Mouse (Mus musculus): ENCODE results near the gene Rpl23. TPM values are rescaled to one million over a fixed set of nuclear protein-coding genes. Genes with fewer than 3 reads are reported as not detected.

The Rpl23 gene
- total and polyA plus RNA-seq, 3 experiments: 921 to 2,072 TPM; not detected in 1

DNA sequence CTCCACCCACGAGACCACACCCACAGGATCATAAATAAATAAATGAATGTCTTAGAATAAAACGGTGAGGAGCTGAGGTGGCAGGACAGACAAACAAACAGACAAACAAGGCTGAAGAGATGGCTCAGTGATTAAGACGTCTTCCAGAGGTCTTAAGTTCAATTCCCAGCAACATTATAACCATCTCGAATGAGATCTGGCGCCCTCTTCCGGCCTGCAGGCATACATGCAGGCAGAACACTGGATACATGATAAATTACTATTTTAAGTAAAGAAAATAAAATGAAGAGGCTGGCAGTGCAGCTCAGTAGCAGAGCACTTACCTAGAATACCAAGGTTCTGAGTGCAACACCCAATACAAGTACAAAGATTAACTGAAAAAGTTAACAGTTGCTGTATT lies 43.5 kb downstream of the Rpl23 start:
- H3K79me2 ChIP-seq (ENCODE audit: control insufficient read depth, insufficient read depth, low read length, poor library complexity): peaks cover 40% of the 10 kb centered on the region
- no peak overlapping the region for H3K27ac ChIP-seq (ENCODE audit: control insufficient read depth, low read depth, low read length)
- DNase-seq (ENCODE audit: low read depth, low spot score): peak; percentile 82
- no peak overlapping the region for H3K9ac ChIP-seq (ENCODE audit: control insufficient read depth, low read depth, low read length, poor library complexity, severe bottlenecking)
- H3K36me3 ChIP-seq (ENCODE audit: control insufficient read depth in 1 of 2, insufficient read depth in 2 of 2, low read length in 2 of 2): 0 out of 4 replicates have a peak, but pooled peaks cover 0 to 2% of the 10 kb centered on the region in 2 experiments
- TF ChIP-seq MAZ (IDR thresholded peaks at IDR 0.05; ENCODE audit: low read depth, low read length) (no peak), USF2 (IDR thresholded peaks at IDR 0.05; ENCODE audit: borderline replicate concordance in 1 of 2, insufficient read depth in 1 of 2, low read depth in 1 of 2, low read length in 2 of 2) (no peak), RAD21 (IDR thresholded peaks at IDR 0.05; ENCODE audit: low read depth, low read length) (peak; percentile 19), SMC3 (IDR thresholded peaks at IDR 0.05; ENCODE audit: low read depth, low read length) (peak; percentile 41), ZNF384 (IDR thresholded peaks at IDR 0.05; ENCODE audit: low read depth, low read length) (no peak), ELF1 (IDR thresholded peaks at IDR 0.05; ENCODE audit: low read depth, low read length) (no peak), CTCF (IDR thresholded peaks at IDR 0.05 in 2 of 3, conservative IDR thresholded peaks at IDR 0.05 in 1 of 3; ENCODE audit: control insufficient read depth in 1 of 3, insufficient read depth in 1 of 3, low read depth in 2 of 3, low read length in 3 of 3, poor library complexity in 1 of 3, severe bottlenecking in 1 of 3) (peak; percentile 67 to 81 (median 80)), HCFC1 (IDR thresholded peaks at IDR 0.05; ENCODE audit: low read depth, low read length) (0 out of 2 replicates have a peak, but pooled peaks have one; percentile 22), SIN3A (IDR thresholded peaks at IDR 0.05; ENCODE audit: low read length) (peak; percentile 32; the same call in 1 of the 2 replicates), ETS1 (IDR thresholded peaks at IDR 0.05; ENCODE audit: low read depth, low read length) (no peak), NRF1 (IDR thresholded peaks at IDR 0.05; ENCODE audit: insufficient read depth, low read depth, low read length, poor library complexity, severe bottlenecking) (no peak)
- H3K27me3 ChIP-seq (ENCODE audit: control insufficient read depth in 1 of 2, insufficient read depth in 2 of 2, low read length in 2 of 2): no peaks in the 10 kb centered on the region
- H3K9me3 ChIP-seq (replicated peaks; ENCODE audit: insufficient read depth, low read length): no peaks in the 10 kb centered on the region
- no peak overlapping the region for H3K4me3 ChIP-seq (ENCODE audit: control insufficient read depth in 1 of 2, insufficient read depth in 1 of 2, low read depth in 2 of 2, low read length in 2 of 2)
- peaks cover 0 to 7% of the 10 kb centered on the region in 2 experiments; a peak in 1 of 4 replicates for H3K4me1 ChIP-seq (ENCODE audit: control insufficient read depth in 1 of 2, insufficient read depth in 2 of 2, low read length in 2 of 2)

DNA sequence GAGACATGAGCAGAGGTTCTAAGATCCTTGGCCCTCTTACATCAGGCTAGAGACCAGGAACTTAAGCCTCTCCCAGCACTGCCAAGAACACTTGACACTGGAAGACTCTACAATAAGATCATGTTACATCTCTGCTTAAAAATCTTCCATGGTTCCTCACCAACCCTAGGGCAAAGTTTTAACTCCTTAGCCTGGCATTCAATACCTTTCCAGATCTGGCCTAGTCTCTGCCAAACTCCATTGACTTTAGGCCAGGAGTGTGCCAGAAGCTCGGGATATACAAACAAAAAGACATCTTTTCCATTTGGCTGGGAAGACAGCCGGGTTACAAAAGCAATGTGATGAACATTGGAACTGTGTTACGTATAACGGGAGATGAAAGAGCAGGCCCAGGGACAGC lies 44.6 kb downstream of the Rpl23 start:
- H3K9me3 ChIP-seq (replicated peaks; ENCODE audit: insufficient read depth, low read length): no peaks in the 10 kb centered on the region
- peaks cover 30% of the 10 kb centered on the region for H3K79me2 ChIP-seq (ENCODE audit: control insufficient read depth, insufficient read depth, low read length, poor library complexity)
- H3K4me1 ChIP-seq (ENCODE audit: control insufficient read depth in 1 of 2, insufficient read depth in 2 of 2, low read length in 2 of 2): no peaks in the 10 kb centered on the region
- H3K27ac ChIP-seq (ENCODE audit: control insufficient read depth, low read depth, low read length): no peak overlapping the region
- no peak overlapping the region for H3K9ac ChIP-seq (ENCODE audit: control insufficient read depth, low read depth, low read length, poor library complexity, severe bottlenecking)
- H3K27me3 ChIP-seq (ENCODE audit: control insufficient read depth in 1 of 2, insufficient read depth in 2 of 2, low read length in 2 of 2): no peaks in the 10 kb centered on the region
- no peak overlapping the region for H3K4me3 ChIP-seq (ENCODE audit: control insufficient read depth in 1 of 2, insufficient read depth in 1 of 2, low read depth in 2 of 2, low read length in 2 of 2)
- TF ChIP-seq CTCF (IDR thresholded peaks at IDR 0.05 in 2 of 3, conservative IDR thresholded peaks at IDR 0.05 in 1 of 3; ENCODE audit: control insufficient read depth in 1 of 3, insufficient read depth in 1 of 3, low read depth in 2 of 3, low read length in 3 of 3, poor library complexity in 1 of 3, severe bottlenecking in 1 of 3): no peak
- no peak for TF ChIP-seq MYC (IDR thresholded peaks at IDR 0.05; ENCODE audit: low read depth, low read length)
- TF ChIP-seq MAZ (IDR thresholded peaks at IDR 0.05; ENCODE audit: low read depth, low read length): no peak
- no peak for TF ChIP-seq UBTF (IDR thresholded peaks at IDR 0.05; ENCODE audit: borderline replicate concordance, insufficient read depth, low read depth, low read length)
- no peaks in the 10 kb centered on the region for H3K36me3 ChIP-seq (ENCODE audit: control insufficient read depth in 1 of 2, insufficient read depth in 2 of 2, low read length in 2 of 2)
- DNase-seq (ENCODE audit: low read depth, low spot score): no peak

DNA sequence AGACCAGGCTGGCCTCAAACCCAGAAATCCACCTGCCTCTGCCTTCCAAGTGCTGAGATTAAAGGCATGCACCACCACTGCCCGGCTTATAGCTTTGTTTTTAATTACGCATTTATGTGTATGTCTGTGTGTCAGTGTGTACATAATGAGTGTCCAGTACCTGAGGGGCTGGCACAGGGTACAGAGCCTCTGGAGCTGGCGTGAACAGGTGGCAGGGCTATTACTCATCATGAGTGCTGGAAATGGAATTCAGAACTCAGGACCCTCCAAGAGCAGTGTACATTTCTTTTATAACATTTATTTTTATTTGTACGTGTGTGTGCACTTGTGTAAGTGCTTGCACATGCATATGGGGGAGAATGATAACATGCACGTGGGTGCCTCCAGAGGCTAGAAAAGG lies 45.6 kb downstream of the Rpl23 start:
- DNase-seq (ENCODE audit: low read depth, low spot score): no peak
- no peak overlapping the region for H3K4me3 ChIP-seq (ENCODE audit: control insufficient read depth in 1 of 2, insufficient read depth in 1 of 2, low read depth in 2 of 2, low read length in 2 of 2)
- peaks cover 23% of the 10 kb centered on the region for H3K79me2 ChIP-seq (ENCODE audit: control insufficient read depth, insufficient read depth, low read length, poor library complexity)
- H3K4me1 ChIP-seq (ENCODE audit: control insufficient read depth in 1 of 2, insufficient read depth in 2 of 2, low read length in 2 of 2): no peaks in the 10 kb centered on the region
- no peaks in the 10 kb centered on the region for H3K27me3 ChIP-seq (ENCODE audit: control insufficient read depth in 1 of 2, insufficient read depth in 2 of 2, low read length in 2 of 2)
- H3K27ac ChIP-seq (ENCODE audit: control insufficient read depth, low read depth, low read length): no peak overlapping the region
- H3K9me3 ChIP-seq (replicated peaks; ENCODE audit: insufficient read depth, low read length): no peaks in the 10 kb centered on the region
- H3K9ac ChIP-seq (ENCODE audit: control insufficient read depth, low read depth, low read length, poor library complexity, severe bottlenecking): no peak overlapping the region
- no peaks in the 10 kb centered on the region for H3K36me3 ChIP-seq (ENCODE audit: control insufficient read depth in 1 of 2, insufficient read depth in 2 of 2, low read length in 2 of 2)
- TF ChIP-seq HCFC1 (IDR thresholded peaks at IDR 0.05; ENCODE audit: low read depth, low read length) (no peak), ETS1 (IDR thresholded peaks at IDR 0.05; ENCODE audit: low read depth, low read length) (no peak), POLR2AphosphoS2 (IDR thresholded peaks at IDR 0.05; ENCODE audit: low read length) (no peak), RCOR1 (IDR thresholded peaks at IDR 0.05; ENCODE audit: low read depth, low read length) (no peak), GABPA (IDR thresholded peaks at IDR 0.05; ENCODE audit: low read depth, low read length) (no peak), ZKSCAN1 (IDR thresholded peaks at IDR 0.05; ENCODE audit: low read depth, low read length) (no peak), UBTF (IDR thresholded peaks at IDR 0.05; ENCODE audit: borderline replicate concordance, insufficient read depth, low read depth, low read length) (no peak), JUND (IDR thresholded peaks at IDR 0.05; ENCODE audit: low read depth, low read length) (no peak), NRF1 (IDR thresholded peaks at IDR 0.05; ENCODE audit: insufficient read depth, low read depth, low read length, poor library complexity, severe bottlenecking) (no peak), ELF1 (IDR thresholded peaks at IDR 0.05; ENCODE audit: low read depth, low read length) (no peak), SIN3A (IDR thresholded peaks at IDR 0.05; ENCODE audit: low read length) (no peak), BHLHE40 (IDR thresholded peaks at IDR 0.05; ENCODE audit: borderline replicate concordance, low read depth, low read length) (no peak), SMC3 (IDR thresholded peaks at IDR 0.05; ENCODE audit: low read depth, low read length) (no peak), USF1 (IDR thresholded peaks at IDR 0.05; ENCODE audit: low read depth, low read length) (no peak), ZMIZ1 (IDR thresholded peaks at IDR 0.05; ENCODE audit: low read depth, low read length) (no peak), NELFE (IDR thresholded peaks at IDR 0.05; ENCODE audit: low read depth, low read length) (no peak), EP300 (IDR thresholded peaks at IDR 0.05; ENCODE audit: low read depth in 1 of 2, low read length in 2 of 2) (no peak), MYC (IDR thresholded peaks at IDR 0.05; ENCODE audit: low read depth, low read length) (no peak)

Data from MEL (cell line).